Mouse (Mus musculus): ENCODE measurements at regions not wholly inside any gene's neighbourhood (a gene's known extent, or its start where the extent isn't known, plus 50 kb on each side); places are given as distances from the start of the nearest gene placed in this dataset.

DNA sequence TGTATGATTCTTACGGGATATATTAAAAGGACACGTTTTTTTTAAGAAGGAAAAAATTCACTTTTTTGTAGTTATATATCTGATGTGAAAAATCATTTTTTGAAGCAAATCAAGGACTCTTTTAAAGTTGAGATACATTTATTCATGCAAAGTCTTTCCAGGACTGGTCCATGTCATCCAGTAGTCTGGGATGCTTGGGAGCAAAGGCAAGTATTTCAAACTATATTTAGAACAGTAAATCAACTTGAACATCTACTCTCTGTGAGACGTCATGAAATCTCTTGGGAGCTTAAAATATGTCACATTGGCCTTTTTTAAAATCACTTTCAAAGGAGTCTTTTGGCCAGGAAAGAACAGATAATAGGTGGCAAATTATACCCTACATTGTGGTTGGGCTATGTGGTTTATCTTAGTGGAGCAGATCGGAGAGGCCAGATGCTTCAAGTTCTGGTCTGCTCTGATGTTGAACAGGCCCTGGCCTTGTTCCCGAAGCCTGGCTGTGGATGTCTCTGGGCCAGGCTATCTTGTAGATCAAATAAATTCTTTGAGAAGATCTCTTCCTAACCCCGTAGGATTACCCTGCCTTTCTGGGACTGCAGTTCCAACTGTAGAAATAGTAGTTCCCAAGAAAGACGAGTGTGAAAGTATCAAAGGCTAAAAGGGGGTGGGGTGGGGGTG is 936.8 kb upstream of the Lcorl start:
- DNase-seq (ENCODE audit: low spot score), result no peak

DNA sequence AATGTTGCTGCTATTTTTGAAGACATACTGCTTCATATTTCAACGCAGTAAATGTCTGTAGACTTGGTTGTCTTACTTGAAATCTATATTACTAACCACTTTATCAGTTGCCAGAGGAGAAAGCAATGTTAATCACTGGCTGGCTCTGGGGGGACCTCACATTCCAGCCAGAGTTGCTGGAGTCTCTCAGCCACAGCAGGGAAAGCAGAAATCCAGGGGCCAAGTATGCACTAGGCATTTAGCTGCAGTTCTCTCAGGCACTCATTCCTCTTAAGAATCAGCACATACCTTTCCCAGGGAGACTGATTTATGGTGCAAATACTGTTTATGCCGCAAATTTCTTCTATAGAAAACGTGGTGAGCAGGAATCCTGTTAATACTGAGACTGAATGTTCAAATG is 933.6 kb upstream of the Lcorl start:
- DNase-seq (ENCODE audit: low spot score), result no peak

DNA sequence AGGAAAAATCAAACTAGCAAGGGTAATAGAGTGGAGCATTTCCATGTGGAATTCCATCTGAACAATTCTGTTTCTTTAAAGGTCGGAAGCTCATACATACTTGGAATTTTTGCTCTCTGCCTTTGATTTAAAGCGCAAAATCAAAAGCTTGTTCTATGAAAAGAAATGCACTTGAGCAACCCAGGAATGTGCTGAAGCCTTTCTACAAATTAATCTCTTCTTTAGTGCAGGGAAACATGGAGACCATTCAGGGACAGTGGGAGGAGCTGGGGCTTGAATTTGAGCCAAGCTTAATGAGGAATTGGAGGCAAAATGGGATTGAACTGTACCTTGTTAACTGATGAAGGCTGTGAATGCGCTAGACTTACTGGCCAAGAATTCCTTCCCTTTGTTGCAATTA is 933.1 kb upstream of the Lcorl start:
- DNase-seq (ENCODE audit: low spot score), result peak; percentile 50

DNA sequence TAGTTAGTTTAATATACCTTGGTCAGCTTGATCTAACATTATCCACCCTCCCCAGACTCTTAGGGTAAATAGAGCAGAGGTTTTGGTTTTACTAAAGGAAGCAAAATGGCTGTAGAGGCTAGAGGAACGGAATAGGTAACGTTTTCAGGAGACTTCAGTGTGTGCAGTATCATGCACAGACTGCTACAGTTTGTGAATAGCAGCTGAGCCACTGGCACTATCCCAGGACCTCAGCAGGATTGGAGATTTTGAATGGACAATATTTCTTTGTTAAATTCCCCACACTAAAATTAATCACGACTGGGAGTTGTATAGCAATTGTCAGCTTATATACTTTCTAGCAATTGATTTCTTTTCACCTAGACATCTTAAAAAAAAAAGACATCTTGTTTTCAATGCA is 929.7 kb upstream of the Lcorl start:
- DNase-seq (ENCODE audit: low spot score), result no peak

DNA sequence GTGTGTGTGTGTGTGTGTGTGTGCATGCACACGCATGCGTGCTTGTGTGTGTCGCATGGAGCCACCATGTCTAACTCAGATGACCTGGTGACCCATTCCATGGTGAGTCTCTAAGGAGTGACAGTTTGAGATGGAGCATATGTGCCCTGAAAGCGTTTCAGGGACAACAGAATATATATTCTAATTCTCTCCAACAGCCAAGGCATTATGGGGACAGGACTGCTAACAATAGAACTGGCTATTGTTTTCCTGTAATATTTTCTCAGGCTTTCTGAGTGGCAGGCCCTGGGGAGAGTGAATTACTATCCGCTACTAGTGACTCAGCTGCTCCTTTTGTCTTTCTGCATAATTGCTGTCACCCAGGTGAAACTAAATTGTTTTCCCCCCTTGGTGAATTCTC is 898.7 kb upstream of the Lcorl start:
- no peak for DNase-seq (ENCODE audit: low spot score)

DNA sequence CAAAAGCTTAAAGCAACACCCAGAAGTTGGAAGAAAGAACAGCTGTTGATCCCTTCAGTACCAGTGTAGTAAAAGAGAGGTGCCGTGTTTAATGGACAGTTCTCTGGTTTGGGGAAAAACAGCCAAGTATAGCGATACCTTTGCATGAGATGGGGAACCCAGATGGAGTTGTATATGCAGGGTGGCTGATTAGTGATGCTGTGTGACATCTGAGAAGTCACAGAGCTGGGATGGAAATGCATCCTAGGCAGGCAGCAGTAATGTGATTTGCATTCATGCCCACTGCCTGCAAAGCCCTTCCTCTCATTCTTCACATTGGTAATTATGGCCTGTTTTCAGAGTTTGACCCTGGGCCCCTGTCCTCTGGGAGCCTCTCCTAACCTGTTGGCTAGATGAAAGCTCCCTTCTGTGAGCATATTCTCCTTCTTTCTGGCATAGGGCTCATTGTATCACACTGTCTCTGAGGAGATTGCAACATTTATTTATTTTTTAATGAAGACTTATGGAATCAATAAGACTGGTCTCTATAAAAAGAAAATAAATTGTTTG is 882.7 kb upstream of the Lcorl start:
- no peak for DNase-seq (ENCODE audit: low spot score)

DNA sequence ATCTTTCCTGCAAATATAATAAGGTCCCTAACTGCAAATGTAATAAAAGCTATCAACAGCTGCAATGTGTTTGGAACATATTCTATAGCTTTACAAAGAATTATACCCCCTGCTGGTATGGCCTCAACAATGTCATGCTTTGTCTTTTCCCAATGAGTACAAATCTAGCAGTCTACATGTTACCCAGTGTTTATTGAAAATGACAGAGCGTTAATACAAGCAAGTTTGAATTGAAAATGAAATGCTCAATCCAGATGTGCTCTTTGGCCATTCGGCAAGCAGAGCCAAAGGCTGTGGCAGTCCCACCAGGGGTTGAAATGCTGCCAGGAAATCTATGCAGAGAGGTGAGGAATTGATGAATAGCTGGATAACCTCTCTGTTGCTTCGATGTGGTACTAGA is 875.1 kb upstream of the Lcorl start:
- DNase-seq (ENCODE audit: low spot score), result no peak

DNA sequence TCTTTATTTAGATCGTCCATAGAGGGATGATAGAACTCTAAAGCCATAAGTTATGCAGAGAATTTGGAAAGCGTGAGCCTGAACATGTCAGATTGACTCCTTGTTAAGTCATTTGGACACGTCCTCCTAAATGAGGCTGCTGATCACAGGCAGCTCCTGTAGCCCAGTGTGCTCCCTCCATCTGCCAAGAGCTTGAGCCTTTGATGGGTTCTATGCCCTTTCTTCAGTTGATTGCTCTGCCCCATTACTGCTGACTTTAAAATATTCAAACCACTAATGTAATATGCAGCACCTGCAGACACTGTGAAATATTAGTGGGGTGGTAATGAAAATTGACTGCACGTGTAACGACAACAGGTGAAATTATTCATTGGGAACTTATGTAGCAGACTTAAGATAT is 874.6 kb upstream of the Lcorl start:
- DNase-seq (ENCODE audit: low spot score), result no peak

DNA sequence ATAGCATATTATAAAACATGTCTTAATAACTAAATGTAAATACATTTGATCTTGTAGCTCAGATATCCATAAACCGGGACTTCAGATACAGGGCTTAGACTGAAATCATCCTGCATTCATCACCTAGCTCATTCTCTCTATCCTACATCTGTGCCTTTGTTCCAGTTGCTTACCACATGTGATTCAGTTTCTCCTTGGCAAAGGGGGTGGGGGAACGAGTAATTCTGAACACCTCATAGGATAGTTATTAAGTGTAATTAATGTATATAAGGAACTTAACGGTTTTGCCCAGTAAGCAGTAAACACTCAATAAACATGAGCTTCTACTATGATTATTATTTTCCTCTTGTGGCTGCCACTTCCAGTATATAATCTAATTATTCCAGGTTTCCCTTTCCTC is 873.9 kb upstream of the Lcorl start:
- no peak for DNase-seq (ENCODE audit: low spot score)

DNA sequence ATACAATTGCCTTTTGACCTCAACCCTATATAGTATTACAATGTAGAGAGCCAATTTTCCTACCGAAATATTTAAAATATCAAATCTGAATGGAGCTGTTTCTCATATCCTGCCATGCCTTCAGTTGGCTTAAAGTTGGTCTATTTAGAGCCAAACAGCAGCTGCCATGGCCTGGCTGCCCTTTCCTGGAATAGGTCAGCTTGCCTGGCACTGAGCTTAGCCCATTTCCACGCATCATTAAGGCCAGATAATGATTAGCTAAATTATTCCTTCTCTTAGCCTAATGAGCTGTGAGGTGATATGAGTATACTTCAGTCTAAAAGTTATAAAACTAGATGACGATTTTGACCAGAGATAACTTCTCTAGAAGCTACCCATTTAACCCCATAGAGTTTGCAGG is 852.2 kb upstream of the Lcorl start:
- no peak for DNase-seq (ENCODE audit: low spot score)

DNA sequence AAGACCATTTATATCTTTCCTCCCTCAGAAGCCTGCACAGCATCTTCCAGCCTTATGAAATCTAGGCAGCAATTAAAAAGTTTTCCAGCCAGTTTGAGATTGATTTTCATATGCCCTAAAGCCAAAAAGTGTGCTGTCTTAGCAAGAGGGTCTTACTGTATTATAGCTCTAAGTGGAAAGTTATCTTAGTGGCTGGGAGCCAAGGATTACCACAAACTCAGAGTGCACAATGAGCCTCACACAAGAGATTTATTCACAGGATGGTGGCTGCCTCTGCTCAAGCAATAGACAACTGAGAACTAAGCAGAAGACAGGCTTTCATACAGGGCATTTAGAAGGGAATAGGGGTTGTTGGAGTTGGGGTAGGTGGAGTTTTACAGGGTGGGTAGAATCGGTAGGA is 850.4 kb upstream of the Lcorl start:
- DNase-seq (ENCODE audit: low spot score), result no peak

DNA sequence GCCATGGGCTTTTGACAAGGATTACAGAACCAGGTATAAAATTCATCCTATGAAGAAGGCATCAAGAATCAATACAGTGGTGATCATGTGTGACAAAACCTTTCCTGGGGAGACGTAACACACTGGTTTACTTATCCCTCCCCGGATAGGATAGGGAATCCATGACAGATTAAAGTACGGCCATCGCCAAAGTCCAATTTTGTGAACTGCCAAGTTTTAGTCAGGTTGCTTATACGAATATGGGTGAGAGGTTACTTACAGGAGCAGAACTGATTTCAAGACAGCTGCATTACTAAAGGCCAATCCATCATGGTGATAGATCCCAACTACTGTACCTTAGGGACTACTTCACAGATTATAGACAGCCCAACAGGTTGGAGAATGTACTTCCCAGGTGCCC is 849.6 kb upstream of the Lcorl start:
- DNase-seq (ENCODE audit: low spot score), result no peak

DNA sequence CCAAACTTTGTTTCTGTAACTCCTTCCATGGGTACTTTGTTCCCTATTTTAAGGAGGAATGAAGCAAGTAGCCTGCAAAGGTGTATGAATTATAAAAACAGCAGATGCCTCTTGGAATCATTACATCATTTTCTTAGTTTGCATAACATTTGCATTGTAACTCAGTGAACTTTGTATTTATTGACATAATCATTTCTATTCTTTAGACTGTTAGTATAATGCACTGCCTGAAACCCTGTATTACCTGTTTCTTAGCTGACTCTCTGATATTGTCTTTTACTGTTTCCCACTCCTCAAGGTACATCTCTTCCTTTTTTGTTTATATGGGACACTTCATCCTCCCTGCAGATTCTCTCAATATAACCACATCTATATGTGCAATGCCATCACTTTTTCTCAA is 820.6 kb upstream of the Lcorl start:
- no peak for DNase-seq (ENCODE audit: low spot score)

DNA sequence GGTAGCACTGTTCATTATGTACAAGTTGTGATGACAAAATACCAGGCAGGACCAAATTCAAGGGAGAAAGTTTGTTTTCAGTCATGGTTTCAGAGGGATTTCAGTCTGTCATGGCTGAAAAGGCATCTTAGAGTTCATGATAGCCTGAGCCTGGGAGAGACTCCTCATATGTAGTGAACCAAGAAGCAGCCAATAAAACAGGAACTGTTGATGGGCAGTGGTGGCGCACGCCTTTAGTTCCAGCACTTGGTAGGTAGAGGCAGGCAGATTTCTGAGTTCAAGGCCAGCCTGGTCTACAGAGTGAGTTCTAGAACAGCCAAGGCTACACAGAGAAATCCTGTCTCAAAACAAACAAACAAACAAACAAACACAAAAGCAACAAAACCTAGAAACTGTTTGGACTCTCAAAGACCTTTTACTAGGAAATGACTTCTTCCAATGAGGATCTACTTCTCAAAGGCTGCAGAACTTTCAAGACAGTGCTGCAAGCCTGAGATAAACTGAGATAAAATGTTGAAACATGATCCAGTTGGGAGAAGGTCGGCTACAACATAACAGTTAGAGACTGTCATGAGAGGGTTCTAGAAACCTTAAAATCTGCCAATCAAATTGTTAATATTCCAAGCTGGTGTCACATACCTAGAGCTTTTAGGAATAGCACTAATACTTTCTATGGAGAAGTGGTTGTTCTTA is 817.5 kb upstream of the Lcorl start:
- no peak for DNase-seq (ENCODE audit: low spot score)

DNA sequence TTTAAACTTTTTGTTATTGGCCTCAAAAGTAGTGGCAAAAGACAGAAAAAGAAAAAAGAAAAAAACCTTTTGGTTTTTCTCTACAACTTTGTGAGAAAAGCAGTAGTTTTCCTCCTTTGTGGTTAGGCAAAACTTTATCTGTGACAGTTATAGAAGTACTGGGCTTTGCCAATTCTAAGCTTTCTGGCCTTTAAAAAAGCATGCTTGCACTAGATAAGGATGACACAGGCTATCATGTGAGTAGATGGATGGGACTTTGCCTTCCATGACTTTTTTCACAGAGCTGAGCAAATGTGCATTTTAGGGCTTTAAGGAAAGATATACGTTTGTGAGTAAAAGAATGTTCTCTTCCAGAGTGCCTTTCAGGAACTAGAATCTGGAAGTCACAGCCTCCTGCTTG is 816.0 kb upstream of the Lcorl start:
- DNase-seq (ENCODE audit: low spot score), result no peak

DNA sequence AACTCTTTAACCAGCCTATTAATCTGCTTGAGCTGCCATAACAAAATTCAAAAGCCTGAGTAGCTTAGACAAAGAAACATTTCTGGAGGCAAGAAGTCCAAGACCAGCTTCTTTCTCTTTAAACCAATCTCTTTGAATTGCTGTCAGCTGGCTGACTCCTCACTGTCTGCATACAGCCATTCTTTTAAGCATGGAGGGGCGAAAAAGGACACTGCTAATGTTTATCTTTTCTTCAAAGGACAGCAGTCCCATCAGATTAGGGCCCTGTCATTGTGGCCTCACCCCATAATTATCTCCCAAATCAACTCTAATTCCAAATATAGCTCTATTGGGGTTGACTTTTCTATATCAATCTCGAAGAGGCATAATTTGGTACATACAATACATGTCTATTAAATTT is 813.1 kb upstream of the Lcorl start:
- no peak for DNase-seq (ENCODE audit: low spot score)

DNA sequence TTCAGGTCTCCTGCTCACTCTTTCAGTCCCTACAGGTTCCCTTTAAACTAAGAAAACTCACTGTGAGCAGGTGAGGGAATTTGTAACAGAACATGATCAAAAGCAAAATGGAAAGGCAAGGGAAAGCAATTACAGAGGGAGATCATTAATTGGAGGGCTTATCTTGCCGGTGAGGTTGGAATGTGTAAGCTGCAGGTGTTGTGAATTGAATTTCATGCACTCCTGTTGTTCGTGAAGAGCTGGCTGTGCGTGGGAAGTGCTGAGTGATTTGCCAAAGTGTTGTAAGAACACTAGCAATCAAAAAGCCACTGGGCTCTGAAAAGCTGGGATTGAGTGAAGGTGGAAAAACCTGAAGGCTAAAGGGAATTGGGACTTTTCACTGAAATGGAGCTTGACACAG is 808.8 kb upstream of the Lcorl start:
- DNase-seq (ENCODE audit: low spot score), result no peak

DNA sequence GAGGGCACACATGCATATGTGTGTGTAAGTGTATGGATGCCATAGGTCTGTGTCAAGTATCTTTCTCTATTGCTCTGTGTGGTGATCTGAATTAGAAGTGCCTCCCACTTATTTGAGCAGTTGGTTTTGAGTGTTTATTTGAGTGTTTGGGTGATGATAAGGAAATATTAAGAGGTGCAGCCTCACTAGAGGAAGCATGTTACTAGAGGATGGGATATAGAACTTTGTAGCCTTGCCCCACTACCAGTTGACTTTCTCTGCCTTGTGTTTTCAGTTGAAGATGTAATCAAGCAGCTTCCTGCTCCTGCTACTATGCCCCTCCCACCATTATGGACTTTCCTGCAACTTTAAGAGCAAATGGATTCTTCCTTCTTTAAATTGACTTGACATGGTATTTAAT is 799.6 kb upstream of the Lcorl start:
- no peak for DNase-seq (ENCODE audit: low spot score)

DNA sequence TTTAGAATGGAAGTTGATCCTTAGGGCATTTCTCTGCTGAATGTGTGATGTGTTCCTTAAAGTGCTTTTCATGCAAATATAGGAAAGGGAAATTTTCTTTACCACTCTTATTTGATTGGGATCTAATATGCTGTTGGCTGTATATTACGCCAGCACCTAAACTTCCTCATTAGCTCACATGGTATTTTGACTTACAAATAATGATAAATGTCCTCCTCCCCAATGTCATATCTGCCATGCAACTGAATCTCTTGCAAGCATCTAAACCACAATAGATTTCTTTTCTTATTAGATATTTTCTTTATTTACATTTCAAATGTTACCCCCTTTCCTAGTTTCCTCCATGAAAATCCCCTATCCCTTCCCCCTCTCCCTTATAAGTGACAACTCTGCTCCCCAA is 796.8 kb upstream of the Lcorl start:
- DNase-seq (ENCODE audit: low spot score), result no peak

DNA sequence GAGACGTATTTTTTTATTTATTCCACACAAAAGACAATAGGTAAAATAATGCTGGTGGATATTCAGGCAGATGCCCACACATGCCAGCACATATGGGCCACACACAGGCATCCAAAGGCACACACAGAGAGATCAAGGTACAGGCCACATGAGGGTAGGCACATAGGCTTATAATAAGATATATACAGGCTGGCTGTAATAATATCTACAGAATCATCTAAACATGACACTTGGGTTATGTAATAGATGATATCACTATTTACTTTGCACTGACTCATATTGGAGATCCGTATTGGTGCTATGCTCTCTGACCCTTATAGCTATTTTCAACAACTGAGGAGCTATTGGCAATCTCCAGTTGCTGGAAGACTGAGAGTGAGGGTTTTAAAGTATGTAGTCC is 785.6 kb upstream of the Lcorl start:
- DNase-seq (ENCODE audit: low spot score), result no peak

DNA sequence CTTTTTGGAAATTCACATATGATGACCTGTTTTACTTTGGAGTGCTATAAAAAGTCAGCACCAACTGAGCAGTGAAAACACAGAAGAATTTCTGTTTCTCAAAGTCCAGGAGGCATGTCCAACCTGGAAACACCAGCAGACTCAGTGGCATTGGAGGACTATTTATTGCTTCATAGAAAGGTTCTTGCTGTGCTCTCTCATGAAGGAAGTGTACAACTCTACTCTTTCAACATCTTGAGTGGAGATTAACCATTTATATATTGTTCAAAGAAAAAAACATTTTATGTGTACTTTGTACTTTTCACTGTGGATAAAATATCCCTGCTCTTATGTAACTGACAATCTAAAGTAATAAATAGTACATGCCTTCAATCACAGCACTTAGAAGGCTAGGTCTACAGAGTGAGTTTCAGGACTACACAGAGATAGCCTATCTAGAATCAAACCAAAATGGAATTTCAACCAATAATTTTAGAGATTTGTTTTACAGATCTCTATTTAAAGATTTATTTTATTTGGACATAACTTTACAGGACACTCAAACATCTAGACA is 777.8 kb upstream of the Lcorl start:
- DNase-seq (ENCODE audit: low spot score), result no peak
